Mouse (Mus musculus): ENCODE measurements at regions not wholly inside any gene's neighbourhood (a gene's known extent, or its start where the extent isn't known, plus 50 kb on each side); places are given as distances from the start of the nearest gene placed in this dataset.
"Not testable (repeated sequence)": the region's sequence is repeated elsewhere in the genome, so short reads cannot be mapped to it uniquely, and the experiment has no call there.

- Histone ChIP-seq H3K9me3 (replicated peaks; ENCODE audit: control insufficient read depth, low read length) (no peaks in the 10 kb centered on the region), H3K27ac (ENCODE audit: low read length) (no peak overlapping the region), H3K4me1 (ENCODE audit: control insufficient read depth, low read depth, low read length) (no peaks in the 10 kb centered on the region), H3K36me3 (ENCODE audit: control insufficient read depth, insufficient read depth) (no peaks in the 10 kb centered on the region), H3K4me2 (ENCODE audit: low read depth, low read length) (no peak overlapping the region), H3K27me3 (ENCODE audit: control insufficient read depth, insufficient read depth, low read depth, low read length) (no peaks in the 10 kb centered on the region), H3K4me3 (ENCODE audit: low read depth, low read length) (no peak overlapping the region), H3K9ac (ENCODE audit: low read depth, low read length) (no peak overlapping the region)
- WGBS (ENCODE audit: insufficient replicate concordance): 52% methylated on average over 3 of the region's 3 CpGs
- no peak for ATAC-seq (ENCODE audit: low read depth)
Observed at GRCm38 (mm10) chr9:88244492-88244891, 82.5 kb upstream of the Nt5e start.

GRCm38 (mm10) chr9:88255948-88256347 is 71.0 kb upstream of the Nt5e start:
- Histone ChIP-seq H3K36me3 (ENCODE audit: control insufficient read depth, insufficient read depth) (no peaks in the 10 kb centered on the region), H3K4me1 (ENCODE audit: control insufficient read depth, low read depth, low read length) (no peaks in the 10 kb centered on the region), H3K9ac (ENCODE audit: low read depth, low read length) (no peak overlapping the region), H3K27ac (ENCODE audit: low read length) (no peak overlapping the region), H3K9me3 (replicated peaks; ENCODE audit: control insufficient read depth, low read length) (no peaks in the 10 kb centered on the region), H3K27me3 (ENCODE audit: control insufficient read depth, insufficient read depth, low read depth, low read length) (no peaks in the 10 kb centered on the region), H3K4me2 (ENCODE audit: low read depth, low read length) (no peak overlapping the region), H3K4me3 (ENCODE audit: low read depth, low read length) (no peak overlapping the region)
- ATAC-seq (ENCODE audit: low read depth): no peak
- 63% methylated on average over 7 of the region's 7 CpGs for WGBS (ENCODE audit: insufficient replicate concordance)

GRCm38 (mm10) chr9:88259627-88260026 is 67.4 kb upstream of the Nt5e start:
- ATAC-seq (ENCODE audit: low read depth): no peak
- Histone ChIP-seq H3K4me2 (ENCODE audit: low read depth, low read length) (no peak overlapping the region), H3K4me1 (ENCODE audit: control insufficient read depth, low read depth, low read length) (no peaks in the 10 kb centered on the region), H3K4me3 (ENCODE audit: low read depth, low read length) (no peak overlapping the region), H3K36me3 (ENCODE audit: control insufficient read depth, insufficient read depth) (no peaks in the 10 kb centered on the region), H3K9ac (ENCODE audit: low read depth, low read length) (no peak overlapping the region), H3K27me3 (ENCODE audit: control insufficient read depth, insufficient read depth, low read depth, low read length) (no peaks in the 10 kb centered on the region), H3K27ac (ENCODE audit: low read length) (no peak overlapping the region), H3K9me3 (replicated peaks; ENCODE audit: control insufficient read depth, low read length) (no peaks in the 10 kb centered on the region)
- WGBS (ENCODE audit: insufficient replicate concordance): 56% methylated on average over 4 of the region's 4 CpGs

DNA sequence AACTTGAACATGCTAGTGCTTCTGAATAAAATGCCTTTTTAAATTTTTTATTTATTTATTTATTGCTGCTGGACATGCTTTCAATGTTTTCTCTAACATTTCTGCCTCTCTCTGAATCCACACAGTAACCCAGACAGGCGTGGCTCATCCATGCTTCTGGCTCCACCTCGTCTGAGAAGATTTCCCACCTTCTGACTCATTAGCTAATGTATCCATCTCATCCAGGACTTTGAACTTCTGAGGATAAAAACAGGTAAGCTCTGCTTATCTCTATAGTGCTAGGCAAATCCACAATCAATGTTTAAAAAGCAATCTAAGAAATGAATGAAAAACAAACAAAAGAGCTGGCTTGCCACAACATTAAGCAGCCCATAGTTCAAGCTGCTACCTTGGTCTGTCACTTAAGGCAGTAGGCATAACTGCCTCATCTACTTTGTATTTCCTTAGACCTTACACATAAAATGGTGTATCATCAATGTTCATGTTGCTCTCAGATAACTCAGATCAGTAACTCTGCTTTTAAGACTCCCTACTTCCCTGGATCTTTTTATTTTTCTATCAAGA is 66.8 kb upstream of the Nt5e start:
- Histone ChIP-seq H3K9me3 (replicated peaks; ENCODE audit: control insufficient read depth, low read length) (no peaks in the 10 kb centered on the region), H3K27me3 (ENCODE audit: control insufficient read depth, insufficient read depth, low read depth, low read length) (no peaks in the 10 kb centered on the region), H3K4me1 (ENCODE audit: control insufficient read depth, low read depth, low read length) (no peaks in the 10 kb centered on the region), H3K4me2 (ENCODE audit: low read depth, low read length) (no peak overlapping the region), H3K36me3 (ENCODE audit: control insufficient read depth, insufficient read depth) (no peaks in the 10 kb centered on the region), H3K9ac (ENCODE audit: low read depth, low read length) (no peak overlapping the region), H3K27ac (ENCODE audit: low read length) (no peak overlapping the region), H3K4me3 (ENCODE audit: low read depth, low read length) (no peak overlapping the region)
- 41% methylated on average over 2 of the region's 2 CpGs for WGBS (ENCODE audit: insufficient replicate concordance)
- ATAC-seq (ENCODE audit: low read depth): no peak

GRCm38 (mm10) chr9:88262461-88262860 is 64.5 kb upstream of the Nt5e start:
- 57% methylated on average over 3 of the region's 3 CpGs for WGBS (ENCODE audit: insufficient replicate concordance)
- Histone ChIP-seq H3K4me1 (ENCODE audit: control insufficient read depth, low read depth, low read length) (no peaks in the 10 kb centered on the region), H3K4me2 (ENCODE audit: low read depth, low read length) (no peak overlapping the region), H3K9ac (ENCODE audit: low read depth, low read length) (no peak overlapping the region), H3K27me3 (ENCODE audit: control insufficient read depth, insufficient read depth, low read depth, low read length) (no peaks in the 10 kb centered on the region), H3K27ac (ENCODE audit: low read length) (no peak overlapping the region), H3K9me3 (replicated peaks; ENCODE audit: control insufficient read depth, low read length) (no peaks in the 10 kb centered on the region), H3K4me3 (ENCODE audit: low read depth, low read length) (no peak overlapping the region), H3K36me3 (ENCODE audit: control insufficient read depth, insufficient read depth) (no peaks in the 10 kb centered on the region)
- ATAC-seq (ENCODE audit: low read depth): no peak

- H3K9me3 ChIP-seq (replicated peaks; ENCODE audit: control insufficient read depth, low read length); H3K36me3 ChIP-seq (ENCODE audit: control insufficient read depth, insufficient read depth); H3K9ac ChIP-seq (ENCODE audit: low read depth, low read length); H3K27me3 ChIP-seq (ENCODE audit: control insufficient read depth, insufficient read depth, low read depth, low read length); H3K4me3 ChIP-seq (ENCODE audit: low read depth, low read length); ATAC-seq (ENCODE audit: low read depth); H3K4me2 ChIP-seq (ENCODE audit: low read depth, low read length); H3K27ac ChIP-seq (ENCODE audit: low read length); H3K4me1 ChIP-seq (ENCODE audit: control insufficient read depth, low read depth, low read length): not testable (repeated sequence)
- WGBS (ENCODE audit: insufficient replicate concordance): 41% methylated on average over 1 of the region's 1 CpGs
Observed at GRCm38 (mm10) chr9:88266346-88266745, 60.7 kb upstream of the Nt5e start.

- 53% methylated on average over 2 of the region's 2 CpGs for WGBS (ENCODE audit: insufficient replicate concordance)
- Histone ChIP-seq H3K4me1 (ENCODE audit: control insufficient read depth, low read depth, low read length) (no peaks in the 10 kb centered on the region), H3K4me3 (ENCODE audit: low read depth, low read length) (no peak overlapping the region), H3K9me3 (replicated peaks; ENCODE audit: control insufficient read depth, low read length) (no peaks in the 10 kb centered on the region), H3K9ac (ENCODE audit: low read depth, low read length) (no peak overlapping the region), H3K27ac (ENCODE audit: low read length) (no peak overlapping the region), H3K4me2 (ENCODE audit: low read depth, low read length) (no peak overlapping the region), H3K27me3 (ENCODE audit: control insufficient read depth, insufficient read depth, low read depth, low read length) (no peaks in the 10 kb centered on the region), H3K36me3 (ENCODE audit: control insufficient read depth, insufficient read depth) (no peaks in the 10 kb centered on the region)
- ATAC-seq (ENCODE audit: low read depth): no peak
Observed at GRCm38 (mm10) chr9:88268811-88269210, 58.2 kb upstream of the Nt5e start.

DNA sequence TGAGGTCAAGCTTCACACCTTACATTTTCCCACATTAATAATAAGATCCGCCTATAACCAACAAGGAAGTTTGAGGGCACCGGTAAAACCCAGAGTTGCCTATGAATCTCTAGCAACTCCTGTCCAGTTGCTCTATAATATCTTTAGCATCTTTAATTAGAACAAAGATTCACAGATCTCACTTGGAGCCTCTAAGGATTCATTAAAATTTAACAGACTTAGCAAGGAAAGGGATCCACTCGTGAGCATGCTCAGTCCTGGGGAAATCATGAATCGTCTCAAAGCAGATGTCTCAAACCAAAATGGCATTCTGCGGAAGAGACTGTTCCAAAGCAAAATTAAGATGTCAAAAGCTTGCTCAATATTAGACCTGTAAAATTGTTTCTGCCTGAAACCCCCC is 57.8 kb upstream of the Nt5e start:
- H3K4me1 ChIP-seq (ENCODE audit: control insufficient read depth, low read depth, low read length): no peaks in the 10 kb centered on the region
- H3K4me3 ChIP-seq (ENCODE audit: low read depth, low read length): no peak overlapping the region
- WGBS (ENCODE audit: insufficient replicate concordance): 74% methylated on average over 5 of the region's 5 CpGs
- no peaks in the 10 kb centered on the region for H3K9me3 ChIP-seq (replicated peaks; ENCODE audit: control insufficient read depth, low read length)
- H3K27me3 ChIP-seq (ENCODE audit: control insufficient read depth, insufficient read depth, low read depth, low read length): no peaks in the 10 kb centered on the region
- H3K9ac ChIP-seq (ENCODE audit: low read depth, low read length): no peak overlapping the region
- H3K36me3 ChIP-seq (ENCODE audit: control insufficient read depth, insufficient read depth): no peaks in the 10 kb centered on the region
- H3K27ac ChIP-seq (ENCODE audit: low read length): no peak overlapping the region
- H3K4me2 ChIP-seq (ENCODE audit: low read depth, low read length): no peak overlapping the region
- ATAC-seq (ENCODE audit: low read depth): no peak

- no peak overlapping the region for H3K9ac ChIP-seq (ENCODE audit: low read depth, low read length)
Observed at GRCm38 (mm10) chr9:88270836-88271235, 56.2 kb upstream of the Nt5e start.

More at GRCm38 (mm10) chr9:88270836-88271235, 56.2 kb upstream of the Nt5e start:
- no peaks in the 10 kb centered on the region for H3K9me3 ChIP-seq (replicated peaks; ENCODE audit: control insufficient read depth, low read length)
- 68% methylated on average over 1 of the region's 1 CpGs for WGBS (ENCODE audit: insufficient replicate concordance)
- no peaks in the 10 kb centered on the region for H3K4me1 ChIP-seq (ENCODE audit: control insufficient read depth, low read depth, low read length)
- ATAC-seq (ENCODE audit: low read depth): peak; percentile 30; the same call in 1 of the 2 replicates
- H3K4me3 ChIP-seq (ENCODE audit: low read depth, low read length): no peak overlapping the region
- H3K27ac ChIP-seq (ENCODE audit: low read length): no peak overlapping the region
- H3K27me3 ChIP-seq (ENCODE audit: control insufficient read depth, insufficient read depth, low read depth, low read length): no peaks in the 10 kb centered on the region
- H3K4me2 ChIP-seq (ENCODE audit: low read depth, low read length): no peak overlapping the region
- no peaks in the 10 kb centered on the region for H3K36me3 ChIP-seq (ENCODE audit: control insufficient read depth, insufficient read depth)

Measured in liver, embryonic 16.5 days (tissue).